In the genomic region with DNA sequence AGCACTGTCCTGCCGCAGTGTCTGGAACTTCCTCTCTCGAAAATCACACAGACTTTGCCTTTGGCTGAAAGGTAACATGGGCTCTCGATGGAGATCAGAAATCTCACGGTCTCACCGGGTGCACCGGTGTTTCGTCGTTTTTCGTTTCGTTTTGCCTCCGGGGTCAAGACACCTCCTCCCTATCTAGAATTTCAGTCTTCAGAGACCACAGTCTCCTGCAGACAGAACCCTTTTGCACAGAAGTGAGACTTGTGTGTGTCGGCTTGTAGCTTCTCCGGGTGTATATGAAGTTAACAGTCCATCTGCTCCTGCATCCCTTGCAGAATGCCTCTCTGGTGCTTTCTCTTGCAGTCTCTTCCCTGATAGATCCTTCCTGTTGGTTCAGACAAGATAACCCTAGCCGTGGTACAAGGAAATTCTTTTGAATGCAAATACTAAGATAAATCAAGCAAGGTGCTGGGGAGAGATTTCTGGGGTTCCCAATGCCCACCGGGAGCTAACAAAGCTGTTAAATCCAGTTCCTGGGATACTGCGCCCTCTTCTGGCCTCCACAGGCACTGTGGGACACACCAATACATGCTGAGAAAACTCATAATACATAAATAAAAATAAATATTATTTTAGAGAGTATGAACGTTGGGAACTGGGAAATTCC, we compare ENCODE assay signal across 10 mouse cellular contexts. TPM values are rescaled to one million over a fixed set of nuclear protein-coding genes. Genes with fewer than 3 reads are reported as not detected.
DNase-seq lines count a peak whose midpoint lies in the region; TF ChIP-seq lines count a peak whose summit lies in the region.
"Had no signal": no experiment of that assay in that cellular context is flagged by ENCODE, and none has a peak within 500 bp of the region (broad histone marks: within the 10 kb centered on the region; RNA-seq: fewer than 3 reads in every experiment).

No protein-coding gene starts in this region.

- peaks cover 7% of the 10 kb centered on the region for H3K27me3 ChIP-seq in C2C12 (ENCODE audit: control insufficient read depth, insufficient read depth, insufficient read length)
- H3K27me3 ChIP-seq: embryonic facial prominence, embryonic 12.5 days; neural tube, embryonic 12.5 days had no signal

- no peaks in the 10 kb centered on the region for H3K79me2 ChIP-seq in C2C12 (ENCODE audit: control insufficient read depth, insufficient read depth)

- H3ac ChIP-seq in C2C12 (ENCODE audit: control insufficient read depth, insufficient read length, low read depth), result peak overlapping the region; percentile 40

- H3K4me3 ChIP-seq in C2C12 (ENCODE audit: insufficient read depth, poor library complexity, severe bottlenecking), result no peak overlapping the region
- H3K4me3 ChIP-seq: embryonic facial prominence, embryonic 12.5 days; neural tube, embryonic 12.5 days had no signal

- TF ChIP-seq CTCF in C2C12 (IDR thresholded peaks at IDR 0.05; ENCODE audit: control insufficient read depth, insufficient read depth, insufficient read length), result peak; percentile 3

- peak; percentile 17 for DNase-seq in layer of hippocampus, adult 11-12 months (ENCODE audit: low spot score)
- no peak for DNase-seq in layer of hippocampus, adult 8-10 months (ENCODE audit: low spot score in 2 of 2)
- DNase-seq in NIH3T3 (ENCODE audit: low read depth), result peak; percentile 52
- peak; percentile 43 to 63 for DNase-seq in kidney, postnatal 25 days
- peak; percentile 54 for DNase-seq in thymus, postnatal 4 days
- no peak for DNase-seq in heart, adult 18-20 months

- H3K79me3 ChIP-seq in C2C12 (ENCODE audit: low read depth), result no peaks in the 10 kb centered on the region

- no peaks in the 10 kb centered on the region for H3K36me3 ChIP-seq in C2C12 (ENCODE audit: control insufficient read depth, insufficient read depth)
- H3K36me3 ChIP-seq: embryonic facial prominence, embryonic 12.5 days; neural tube, embryonic 12.5 days had no signal

TF ChIP-seq in C2C12, 6 proteins besides CTCF, POLR2A, EP300 and RAD21:
- TF ChIP-seq MYOG (IDR thresholded peaks at IDR 0.05; ENCODE audit: control insufficient read depth, extremely low read depth, insufficient read length) (no peak), MYOD1 (IDR thresholded peaks at IDR 0.05; ENCODE audit: control insufficient read depth, insufficient read length, low read depth) (no peak), CEBPB (IDR thresholded peaks at IDR 0.05; ENCODE audit: low read depth) (no peak), USF1 (IDR thresholded peaks at IDR 0.05; ENCODE audit: low read depth) (no peak), MAX (IDR thresholded peaks at IDR 0.05) (no peak), FOSL1 (IDR thresholded peaks at IDR 0.05; ENCODE audit: insufficient read depth, low read length, poor library complexity, severe bottlenecking) (no peak)

RNA-seq across cellular contexts. Expression of a gene that starts 22.5 kb away (rescaled TPM):
- total RNA-seq in layer of hippocampus, adult 8-10 months (2022), result not detected
- not detected for polyA plus RNA-seq in C2C12 (2012; fragmentation: generic; extraction: Trizol)
- not detected for total RNA-seq in heart, adult 18-20 months (2021)
- polyA plus RNA-seq: embryonic facial prominence, embryonic 12.5 days; large intestine, adult 2 months; neural tube, embryonic 12.5 days had no signal

RNA-seq across cellular contexts. Expression of a gene that starts 27.8 kb away (rescaled TPM):
- total RNA-seq in layer of hippocampus, adult 8-10 months (2022), result not detected
- polyA plus RNA-seq in C2C12 (2012; fragmentation: generic; extraction: Trizol), result not detected
- not detected for total RNA-seq in heart, adult 18-20 months (2021)
- polyA plus RNA-seq: large intestine, adult 2 months; neural tube, embryonic 12.5 days had no signal

RNA-seq across cellular contexts. Expression of a gene that starts 43.9 kb away (rescaled TPM):
- total RNA-seq in layer of hippocampus, adult 8-10 months (2022), result not detected
- not detected for polyA plus RNA-seq in C2C12 (2012; fragmentation: generic; extraction: Trizol)
- total RNA-seq in heart, adult 18-20 months (2021), result not detected
- polyA plus RNA-seq: large intestine, adult 2 months; neural tube, embryonic 12.5 days had no signal

Comparison
In these comparisons a context has a peak if more than half of its experiments do, and no peak if none do; other contexts are left out.
1. DNase-seq: peak in layer of hippocampus, adult 11-12 months (single experiment), NIH3T3 (single experiment), kidney, postnatal 25 days (2 of 2) and thymus, postnatal 4 days (single experiment); none in layer of hippocampus, adult 8-10 months (0 of 2) and heart, adult 18-20 months (0 of 2).